Mouse (Mus musculus) heart, postnatal 25 days (tissue): ENCODE results near the gene Gm20219. TPM values are rescaled to one million over a fixed set of nuclear protein-coding genes. Genes with fewer than 3 reads are reported as not detected.
"Not testable (repeated sequence)": the region's sequence is repeated elsewhere in the genome, so short reads cannot be mapped to it uniquely, and the experiment has no call there.

ENCODE experiments used
- DNase-seq: peaks from one replicate; pipeline ENCODE4 v3.0.0; 2022; ENCODE audit warnings: low spot score
- intact Hi-C: fragments of 180-260 bp; cut with DNase I; formaldehyde crosslinking; loops from one replicate; pipeline ENCODE4 v1.15.1; 2025
- total RNA-seq, 2 experiments: library from RNA; stranded (reverse); gene quantifications; 2 replicates each; pipeline ENCODE4 v1.2.3; 2021

Gene Gm20219
- total RNA-seq, 2 experiments from 2014 or later, result 0.26 to 0.28 TPM

- intact Hi-C loops, result no loop called here
- no peak for DNase-seq
Observed at GRCm38 (mm10) chr17:56522744-56523143, 31.4 kb downstream of the Gm20219 start.

GRCm38 (mm10) chr17:56515690-56516410 lies 38.3 kb downstream of the Gm20219 start:
- DNase-seq, result no peak
- intact Hi-C loops, result no loop called here

DNA sequence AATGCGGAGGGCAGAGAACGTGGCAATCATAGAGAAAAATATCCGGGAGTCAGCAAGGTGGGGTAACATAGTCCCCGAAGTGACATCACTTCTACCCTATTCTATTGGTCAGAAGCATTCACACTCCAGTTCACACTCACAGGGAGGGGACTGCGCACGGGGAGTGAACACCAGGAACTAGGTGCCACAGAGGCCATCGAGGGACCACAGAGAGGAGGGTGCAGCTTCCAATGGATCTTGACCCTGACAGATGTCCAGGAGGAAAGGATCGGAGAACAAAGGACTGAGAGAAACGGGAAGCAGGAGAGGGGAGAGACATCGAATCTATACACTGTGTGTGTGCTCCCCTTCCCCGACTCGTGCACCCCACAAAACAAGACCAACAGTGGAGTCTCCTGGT lies 39.3 kb downstream of the Gm20219 start:
- intact Hi-C loops, result no loop called here
- no peak for DNase-seq

- no peak for DNase-seq
- intact Hi-C loops, result no loop called here
Observed at GRCm38 (mm10) chr17:56514330-56514729, 39.9 kb downstream of the Gm20219 start.

DNA sequence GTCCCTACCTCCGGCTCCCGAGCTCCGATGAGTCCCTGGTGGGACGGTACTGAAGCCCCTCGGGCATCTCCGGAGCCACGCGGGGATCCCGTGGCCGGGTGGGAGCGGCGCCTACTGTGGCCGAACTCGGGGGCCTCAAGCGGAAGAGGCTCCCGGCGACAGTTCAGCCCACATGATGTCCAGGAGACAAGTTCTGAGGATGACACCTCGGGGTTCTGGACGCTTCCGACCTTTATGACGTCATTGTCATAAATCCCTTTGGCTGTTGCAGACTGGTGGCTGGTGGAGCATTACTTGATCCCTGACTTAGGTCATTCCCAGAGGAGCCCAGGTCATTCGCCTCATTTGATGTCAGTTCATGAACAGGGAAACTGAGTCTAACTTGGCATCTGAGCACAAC lies 41.9 kb downstream of the Gm20219 start, which contains the start of gene Znrf4:
TSS of gene Znrf4 (minus strand) at position 122 of the 400 bp plus-strand sequence.
- DNase-seq, result no peak
- intact Hi-C loops, result no loop called here

DNA sequence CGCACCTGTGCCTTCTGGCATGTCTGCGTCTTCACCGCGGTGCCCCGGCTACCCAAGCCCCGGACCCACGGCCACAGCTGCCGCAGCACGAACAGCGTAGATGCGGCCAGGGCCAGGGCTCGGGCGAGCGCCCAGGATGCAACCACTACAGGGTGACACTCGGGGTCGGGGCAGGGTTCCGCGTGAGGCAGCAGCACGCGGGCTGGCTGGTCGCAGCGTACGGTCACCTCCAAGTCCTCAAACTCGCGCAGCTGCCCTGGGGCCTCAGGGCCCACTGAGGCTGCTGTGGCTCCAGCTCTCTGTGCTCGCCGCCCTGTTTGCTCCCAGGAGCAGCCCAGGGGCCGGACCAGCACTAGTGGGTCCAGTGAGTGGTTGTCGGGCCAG lies 42.5 kb downstream of the Gm20219 start:
- DNase-seq, result no peak

GRCm38 (mm10) chr17:56510970-56511706 lies 43.0 kb downstream of the Gm20219 start:
- no peak for DNase-seq
- intact Hi-C loops, result no loop called here

More for the DNA sequence above, 42.5 kb downstream of the Gm20219 start:
- intact Hi-C loops, result no loop called here

- no peak for DNase-seq
- intact Hi-C loops, result no loop called here
Observed at GRCm38 (mm10) chr17:56510473-56510969, 43.7 kb downstream of the Gm20219 start.

- intact Hi-C loops, result no loop called here
- no peak for DNase-seq
Observed at GRCm38 (mm10) chr17:56509707-56510472, 44.3 kb downstream of the Gm20219 start.

- intact Hi-C loops, result no loop called here
- DNase-seq, result no peak
Observed at GRCm38 (mm10) chr17:56509021-56509640, 45.1 kb downstream of the Gm20219 start.

- peak; percentile 93 for DNase-seq
- intact Hi-C loops, result no loop called here
Observed at GRCm38 (mm10) chr17:56507161-56508068, 46.8 kb downstream of the Gm20219 start.

DNA sequence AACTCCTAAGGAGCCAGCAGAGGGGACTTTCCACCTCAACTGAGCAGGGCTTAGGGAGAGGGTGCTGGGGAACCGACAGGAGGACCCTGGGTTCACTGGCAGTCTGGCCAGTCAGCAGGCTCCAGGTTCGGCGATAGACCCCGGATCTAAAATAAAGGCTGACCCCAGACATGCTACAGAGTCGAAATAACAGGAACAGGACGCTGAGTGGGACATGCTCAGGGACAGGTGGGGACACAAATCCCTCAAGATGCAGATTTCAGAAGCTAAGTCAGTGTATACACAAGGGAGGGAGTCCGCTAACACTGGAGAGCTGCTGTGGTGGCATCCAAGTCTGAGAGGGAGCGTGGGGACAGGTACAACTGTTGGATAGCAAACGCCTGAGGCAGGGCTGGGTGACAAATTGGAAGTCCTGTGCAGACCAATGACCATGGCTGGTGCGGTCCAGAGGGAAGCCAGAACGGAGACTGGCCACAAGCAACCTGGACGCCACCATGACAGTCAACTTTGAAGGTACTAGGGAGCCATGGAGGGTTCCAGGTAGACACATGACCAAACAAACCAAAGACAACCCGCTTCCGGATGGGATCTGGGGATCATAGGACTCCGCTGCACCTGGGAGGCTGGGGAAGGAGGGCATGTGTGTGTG lies 47.6 kb downstream of the Gm20219 start:
- no peak for DNase-seq
- intact Hi-C loops, result no loop called here

- intact Hi-C loops, result no loop called here
- DNase-seq, result no peak
Observed at GRCm38 (mm10) chr17:56505401-56505800, 48.8 kb downstream of the Gm20219 start.

GRCm38 (mm10) chr17:56502526-56502925 lies 51.7 kb downstream of the Gm20219 start:
- no peak for DNase-seq
- intact Hi-C loops, result loop anchor here (5.0 kb wide), 1 partner anchor 50 kb away; the partner anchor contains the start of gene Gm20219

DNA sequence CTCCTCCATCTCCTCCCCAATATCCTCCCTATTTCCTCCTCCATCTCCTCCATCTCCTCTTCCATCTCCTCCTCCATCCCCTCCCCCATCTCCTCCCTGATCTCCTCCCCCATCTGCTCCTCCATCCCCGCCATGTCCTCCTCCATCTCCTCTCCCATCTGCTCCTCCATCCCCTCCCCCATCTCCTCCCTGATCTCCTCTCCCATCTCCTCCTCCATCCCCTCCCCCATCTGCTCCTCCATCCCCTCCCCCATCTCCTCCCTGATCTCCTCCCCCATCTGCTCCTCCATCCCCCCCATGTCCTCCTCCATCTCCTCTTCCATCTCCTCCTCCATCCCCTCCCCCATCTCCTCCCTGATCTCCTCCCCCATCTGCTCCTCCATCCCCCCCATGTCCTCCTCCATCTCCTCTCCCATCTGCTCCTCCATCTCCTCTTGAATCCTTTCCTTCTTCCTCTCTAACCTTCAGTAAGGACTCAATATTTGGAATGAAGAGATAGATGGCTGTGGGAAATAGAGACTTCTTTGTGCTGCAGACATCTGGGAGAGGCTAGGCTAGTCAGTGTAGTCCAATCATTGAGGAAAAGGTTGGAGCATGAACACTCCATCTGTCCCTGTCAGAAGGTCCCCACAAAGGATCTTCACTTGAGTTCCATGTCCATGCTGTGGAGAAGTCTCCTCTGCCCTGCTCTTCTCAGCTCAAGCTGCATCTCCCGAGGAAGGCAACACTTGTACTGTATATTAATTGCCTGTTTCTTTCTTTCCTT lies 52.4 kb downstream of the Gm20219 start:
- intact Hi-C loops, result loop anchor here (5.0 kb wide), 1 partner anchor 50 kb away; the partner anchor contains the start of gene Gm20219

More for the DNA sequence above, 52.4 kb downstream of the Gm20219 start:
- not testable (repeated sequence) for DNase-seq
